Mouse (Mus musculus) CH12.LX (cell line): ENCODE results near the gene Eva1b. TPM values are rescaled to one million over a fixed set of nuclear protein-coding genes. Genes with fewer than 3 reads are reported as not detected.

Source experiments
- DNase-seq: peaks from one replicate; pipeline ENCODE4 v3.0.0-alpha.2; 2013; ENCODE audit errors: extremely low read depth
- H3K27ac ChIP-seq: 2 replicates; pipeline ENCODE4 v1.5.1; 2012; ENCODE audit warnings: low read depth, mild to moderate bottlenecking, control low read depth, moderate library complexity; ENCODE audit not compliant: insufficient read depth
- H3K27me3 ChIP-seq: replicated peaks from 2 replicates; pipeline ENCODE3; 2012; ENCODE audit warnings: inconsistent platforms
- H3K36me3 ChIP-seq, 2 experiments: replicated peaks in 1 of 2; 2 replicates each; pipeline versions ENCODE3 to v1.6.1; 2012; ENCODE audit warnings: inconsistent platforms in 1 of 2, low read length in 1 of 2, mild to moderate bottlenecking in 1 of 2, mixed read lengths in 1 of 2, moderate library complexity in 1 of 2; ENCODE audit not compliant: control insufficient read depth in 1 of 2, insufficient read depth in 1 of 2
- H3K4me1 ChIP-seq, 2 experiments: 2 replicates each; pipeline ENCODE4 v1.6.1; 2012; ENCODE audit warnings: inconsistent platforms in 1 of 2, moderate library complexity in 1 of 2; ENCODE audit not compliant: insufficient read depth in 2 of 2, control insufficient read depth in 1 of 2
- H3K4me2 ChIP-seq: 2 replicates; pipeline ENCODE4 v1.6.1; 2012; ENCODE audit warnings: low read depth, mild to moderate bottlenecking, control low read depth; ENCODE audit not compliant: poor library complexity, insufficient read depth, severe bottlenecking
- H3K4me3 ChIP-seq, 3 experiments: fragments of 150-350 bp in 1 of 3; sonication (generic) in 1 of 3; replicated peaks in 1 of 3; 2 replicates each; pipeline versions ENCODE3 to v1.5.1; 2011 to 2012; ENCODE audit warnings: low read depth in 2 of 3, low read length in 2 of 3, mild to moderate bottlenecking in 2 of 3, moderate library complexity in 2 of 3, control low read depth in 1 of 3, improper control_type of control experiment in 1 of 3, inconsistent platforms in 1 of 3, mixed read lengths in 1 of 3; ENCODE audit not compliant: poor library complexity in 1 of 3
- H3K79me2 ChIP-seq: replicated peaks from 2 replicates; pipeline ENCODE4 v1.6.1; 2012; ENCODE audit warnings: mild to moderate bottlenecking, moderate library complexity; ENCODE audit not compliant: control insufficient read depth, poor library complexity, insufficient read depth, severe bottlenecking; ENCODE audit errors: extremely low read depth
- H3K9ac ChIP-seq: 2 replicates; pipeline ENCODE4 v1.6.1; 2012; ENCODE audit warnings: low read depth, mild to moderate bottlenecking, control low read depth, moderate library complexity; ENCODE audit not compliant: insufficient read depth
- H3K9me3 ChIP-seq: replicated peaks from 2 replicates; pipeline ENCODE3; 2012; ENCODE audit warnings: low read length, inconsistent platforms, mixed read lengths
- BHLHE40 ChIP-seq: IDR thresholded peaks from 2 replicates; pipeline ENCODE4 v1.6.1; 2011; ENCODE audit warnings: mild to moderate bottlenecking, low read depth, low read length, improper control_type of control experiment
- CTCF ChIP-seq, 2 experiments: IDR thresholded peaks in 1 of 2; conservative IDR thresholded peaks in 1 of 2; 2 replicates each; pipeline ENCODE4 v1.5.1; 2011 to 2012; ENCODE audit warnings: low read depth in 2 of 2, low read length in 2 of 2, improper control_type of control experiment in 1 of 2, inconsistent platforms in 1 of 2, mild to moderate bottlenecking in 1 of 2, moderate library complexity in 1 of 2
- HCFC1 ChIP-seq: IDR thresholded peaks from 2 replicates; pipeline ENCODE4 v1.6.1; 2012; ENCODE audit warnings: low read depth, mild to moderate bottlenecking, inconsistent platforms, low read length, improper control_type of control experiment
- IRF4 ChIP-seq: IDR thresholded peaks from 2 replicates; pipeline ENCODE4 v1.6.1; 2014; ENCODE audit warnings: low read depth, mild to moderate bottlenecking, inconsistent platforms, low read length, improper control_type of control experiment
- JUND ChIP-seq: conservative IDR thresholded peaks from 2 replicates; pipeline ENCODE4 v1.6.1; 2011; ENCODE audit warnings: low read depth, low read length, improper control_type of control experiment
- KAT2A ChIP-seq: IDR thresholded peaks from 2 replicates; pipeline ENCODE4 v1.6.1; 2012; ENCODE audit warnings: low read length, improper control_type of control experiment, inconsistent platforms; ENCODE audit not compliant: insufficient replicate concordance
- MAX ChIP-seq: IDR thresholded peaks from 2 replicates; pipeline ENCODE4 v1.6.1; 2011; ENCODE audit warnings: low read length, improper control_type of control experiment
- MAZ ChIP-seq: IDR thresholded peaks from 2 replicates; pipeline ENCODE4 v1.6.1; 2012; ENCODE audit warnings: low read depth, mild to moderate bottlenecking, inconsistent platforms, low read length, improper control_type of control experiment, moderate library complexity
- MXI1 ChIP-seq: IDR thresholded peaks from 2 replicates; pipeline ENCODE4 v1.6.1; 2011; ENCODE audit warnings: mild to moderate bottlenecking, low read depth, low read length, improper control_type of control experiment
- MYC ChIP-seq: IDR thresholded peaks from 2 replicates; pipeline ENCODE4 v1.6.1; 2011; ENCODE audit warnings: low read depth, mild to moderate bottlenecking, improper control_type of control experiment, low read length
- RAD21 ChIP-seq: IDR thresholded peaks from 2 replicates; pipeline ENCODE4 v1.6.1; 2011; ENCODE audit warnings: low read depth, mild to moderate bottlenecking, low read length, improper control_type of control experiment, moderate library complexity
- RCOR1 ChIP-seq: conservative IDR thresholded peaks from 2 replicates; pipeline ENCODE4 v1.6.1; 2012; ENCODE audit warnings: low read depth, mild to moderate bottlenecking, inconsistent platforms, low read length, improper control_type of control experiment
- SMC3 ChIP-seq: IDR thresholded peaks from 2 replicates; pipeline ENCODE4 v1.6.1; 2011; ENCODE audit warnings: low read depth, low read length, improper control_type of control experiment
- USF1 ChIP-seq: IDR thresholded peaks from 2 replicates; pipeline ENCODE4 v1.6.1; 2014; ENCODE audit warnings: low read depth, mild to moderate bottlenecking, inconsistent platforms, low read length, improper control_type of control experiment
- USF2 ChIP-seq: conservative IDR thresholded peaks from 2 replicates; pipeline ENCODE4 v1.6.1; 2011; ENCODE audit warnings: low read depth, low read length, improper control_type of control experiment
- ZC3H11A ChIP-seq: IDR thresholded peaks from 2 replicates; pipeline ENCODE4 v1.6.1; 2012; ENCODE audit warnings: low read depth, mild to moderate bottlenecking, inconsistent platforms, low read length, improper control_type of control experiment
- ZKSCAN1 ChIP-seq: IDR thresholded peaks from 2 replicates; pipeline ENCODE4 v1.6.1; 2012; ENCODE audit warnings: low read depth, inconsistent platforms, low read length, improper control_type of control experiment, borderline replicate concordance
- ZMIZ1 ChIP-seq: IDR thresholded peaks from 2 replicates; pipeline ENCODE4 v1.6.1; 2012; ENCODE audit warnings: low read depth, mild to moderate bottlenecking, inconsistent platforms, low read length, improper control_type of control experiment
- ZNF384 ChIP-seq: IDR thresholded peaks from 2 replicates; pipeline ENCODE4 v1.6.1; 2012; ENCODE audit warnings: low read depth, low read length, improper control_type of control experiment, inconsistent platforms
- dilution Hi-C: fragments of 300-500 bp; cut with MboI; formaldehyde crosslinking; loops from 2 replicates; pipeline ENCODE4 v1.14.3; 2020; ENCODE audit warnings: low sequenced_read_pairs; ENCODE audit not compliant: extremely low pct_unique_long_range_greater_than_20kb, extremely low pct_ligation_motif_present
- in situ Hi-C: fragments of 300-500 bp; cut with MboI; formaldehyde crosslinking; loops from 3 replicates; pipeline ENCODE4 v1.14.3; 2019; ENCODE audit warnings: low sequenced_read_pairs, low pct_ligation_motif_present, low pct_unique_long_range_greater_than_20kb, mixed read lengths
- polyA plus RNA-seq: library from polyadenylated mRNA; unstranded; fragments of >175 nt; gene quantifications from 2 replicates; pipeline ENCODE4 v1.2.1, GENCODE M21; 2012; ENCODE audit warnings: low read depth; ENCODE audit not compliant: insufficient read length
- total RNA-seq, 2 experiments: library from RNA; depleted of rRNA; stranded (reverse); fragments of 300-350 nt in 1 of 2; fragments of >200 nt in 1 of 2; gene quantifications; 2 replicates each; pipeline ENCODE4 v1.2.3; 2012 to 2014

Gene Eva1b
- total and polyA plus RNA-seq, 3 experiments = 0.97 to 4.3 (median 1.3) TPM

DNA sequence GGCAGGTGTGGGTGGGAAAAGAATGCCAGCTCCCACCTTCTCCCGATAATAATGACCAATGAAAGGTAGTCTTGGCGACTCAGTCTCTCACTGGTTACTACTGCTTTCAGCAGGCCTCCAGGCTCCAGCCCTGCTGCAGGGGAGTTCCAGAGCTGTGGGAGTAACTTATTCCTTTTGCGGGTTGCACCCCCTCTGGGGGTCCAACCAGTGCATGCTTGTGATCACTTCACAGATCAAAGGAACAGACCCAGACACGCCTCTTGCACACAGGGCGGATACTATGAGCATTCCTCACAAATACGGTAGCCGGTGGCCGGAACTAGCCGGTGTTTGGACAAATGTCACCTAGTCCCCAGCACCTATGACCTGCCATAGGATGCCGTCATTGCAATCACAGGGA lies 2.3 kb downstream of the Eva1b start:
- H3K4me3 ChIP-seq = no peak overlapping the region
- dilution Hi-C loops = no loop called here
- H3K27me3 ChIP-seq = no peaks in the 10 kb centered on the region

DNA sequence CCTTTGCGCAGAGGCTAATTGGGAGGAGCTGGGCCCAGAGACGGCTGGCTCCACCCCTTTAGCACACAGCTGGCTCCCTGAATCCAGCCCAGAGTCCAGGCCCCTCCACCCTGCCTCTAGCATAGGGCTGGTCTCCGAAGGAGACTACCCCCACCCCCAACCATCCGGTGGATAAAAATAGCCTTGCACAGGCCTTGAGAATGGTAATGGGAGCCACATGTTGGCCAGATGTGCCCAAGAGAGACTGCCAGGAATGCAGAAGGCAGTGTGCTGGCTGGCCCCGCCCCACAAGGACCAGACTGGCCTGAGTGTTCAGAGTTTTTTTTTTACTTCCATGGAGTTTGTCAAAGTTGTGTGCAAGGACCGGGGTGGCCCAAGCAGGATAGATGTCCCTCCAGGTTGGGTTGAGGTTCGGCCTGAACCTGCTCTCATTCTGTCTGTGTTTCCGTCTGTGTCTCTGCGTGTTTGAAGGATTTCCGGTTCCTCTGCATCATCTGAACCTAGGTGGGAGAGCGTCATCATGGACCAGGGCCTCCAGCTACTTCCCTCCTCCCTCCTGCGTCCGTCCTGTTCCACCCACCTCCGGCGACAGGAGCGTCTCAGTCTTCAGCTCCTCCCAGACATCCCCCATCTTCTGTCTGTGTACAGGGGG lies 2.9 kb downstream of the Eva1b start:
- Histone ChIP-seq H3K4me3 (no peak overlapping the region), H3K9ac (no peak overlapping the region), H3K27ac (no peak overlapping the region), H3K27me3 (no peaks in the 10 kb centered on the region), H3K4me2 (no peak overlapping the region), H3K36me3 (peaks cover 0 to 57% of the 10 kb centered on the region in 2 experiments), H3K9me3 (no peaks in the 10 kb centered on the region), H3K79me2 (no peaks in the 10 kb centered on the region), H3K4me1 (peaks cover 11 to 14% of the 10 kb centered on the region in 2 experiments; a peak in 3 of 4 replicates)
- no peak for DNase-seq
- in situ Hi-C loops = no loop called here
- no peak for TF ChIP-seq ZNF384
- no peak for TF ChIP-seq USF1
- TF ChIP-seq SMC3 = no peak
- TF ChIP-seq MAX = no peak
- TF ChIP-seq RCOR1 = no peak
- no peak for TF ChIP-seq USF2
- no peak for TF ChIP-seq ZKSCAN1
- TF ChIP-seq JUND = no peak
- TF ChIP-seq MXI1 = no peak
- no peak for TF ChIP-seq RAD21
- no peak for TF ChIP-seq KAT2A
- dilution Hi-C loops = no loop called here

More for the DNA sequence above, 2.3 kb downstream of the Eva1b start:
- Histone ChIP-seq H3K9me3 (no peaks in the 10 kb centered on the region), H3K4me1 (peaks cover 11 to 14% of the 10 kb centered on the region in 2 experiments; a peak in 3 of 4 replicates), H3K27ac (no peak overlapping the region), H3K36me3 (peaks cover 0 to 52% of the 10 kb centered on the region in 2 experiments), H3K79me2 (no peaks in the 10 kb centered on the region), H3K4me2 (no peak overlapping the region), H3K9ac (no peak overlapping the region)
- DNase-seq = no peak
- no peak for TF ChIP-seq ZMIZ1
- in situ Hi-C loops = no loop called here

DNA sequence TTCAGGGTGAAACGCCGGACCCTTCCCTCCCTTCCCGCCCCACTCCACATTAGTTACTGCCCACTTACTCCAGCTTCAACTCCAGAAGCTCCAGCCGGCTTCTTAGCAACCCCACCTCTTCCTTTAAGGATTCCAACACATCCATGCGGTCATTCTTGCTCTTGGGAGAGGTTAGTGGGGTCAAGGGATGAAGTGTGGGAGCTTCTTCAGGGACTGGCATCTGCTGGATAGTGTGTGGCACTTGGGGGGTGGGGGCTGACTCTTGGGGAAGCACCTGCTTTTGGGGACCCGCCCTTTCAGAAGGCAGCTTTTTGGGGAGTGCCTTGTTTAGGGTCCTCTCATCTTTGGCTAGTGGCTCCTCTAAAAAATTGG lies 3.4 kb downstream of the Eva1b start:
- Histone ChIP-seq H3K4me1 (peaks cover 11 to 14% of the 10 kb centered on the region in 2 experiments; a peak in 3 of 4 replicates), H3K27me3 (no peaks in the 10 kb centered on the region), H3K9ac (no peak overlapping the region), H3K4me3 (no peak overlapping the region), H3K79me2 (no peaks in the 10 kb centered on the region), H3K4me2 (no peak overlapping the region), H3K36me3 (peaks cover 0 to 63% of the 10 kb centered on the region in 2 experiments), H3K9me3 (no peaks in the 10 kb centered on the region), H3K27ac (no peak overlapping the region)
- TF ChIP-seq BHLHE40 (no peak), ZC3H11A (no peak), IRF4 (no peak), JUND (no peak), HCFC1 (no peak), MAZ (no peak), CTCF (conservative IDR thresholded peaks at IDR 0.05 in 1 of 2, IDR thresholded peaks at IDR 0.05 in 1 of 2; ENCODE audit: low read depth in 2 of 2, low read length in 2 of 2) (no peak), MYC (no peak), MAX (no peak)
- in situ Hi-C loops = no loop called here
- dilution Hi-C loops = no loop called here
- DNase-seq = no peak
